Mouse (Mus musculus): ENCODE data around the gene Cx3cr1. TPM values are rescaled to one million over a fixed set of nuclear protein-coding genes. Genes with fewer than 3 reads are reported as not detected.

Cx3cr1 gene
- polyA plus RNA-seq, 1 experiment, result 65.4 TPM

DNA sequence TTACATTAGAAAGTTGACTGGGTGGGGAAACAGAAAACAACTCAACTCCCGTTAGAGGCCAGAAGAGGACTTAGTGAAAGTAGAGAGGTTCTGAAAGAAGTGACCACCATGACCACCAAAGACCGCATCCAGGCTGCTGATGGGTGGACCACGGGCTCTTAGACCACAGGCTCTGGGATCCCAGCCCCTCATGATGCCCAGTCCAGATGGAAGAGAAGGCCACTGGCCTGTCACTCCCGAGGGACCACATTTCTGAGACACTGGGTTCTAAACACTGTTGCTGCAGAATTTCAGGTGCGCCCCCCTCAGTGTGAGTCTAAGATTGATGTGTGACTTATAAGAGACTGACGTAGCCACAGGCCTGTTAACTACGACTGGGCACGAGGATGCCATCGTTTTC lies 180.2 kb downstream of the Cx3cr1 start:
- H3K4me1 ChIP-seq (ENCODE audit: control insufficient read depth, insufficient read depth, low read length), result 0 out of 2 replicates have a peak, but pooled peaks cover 2% of the 10 kb centered on the region
- no peak overlapping the region for H3K4me3 ChIP-seq (ENCODE audit: insufficient read depth, low read length)
- no peak for TF ChIP-seq CTCF (IDR thresholded peaks at IDR 0.05; ENCODE audit: low read depth, low read length)
- no peak for TF ChIP-seq POLR2A (IDR thresholded peaks at IDR 0.05; ENCODE audit: borderline replicate concordance, low read depth, low read length)
- no peak overlapping the region for H3K27ac ChIP-seq (ENCODE audit: insufficient read depth, low read depth, low read length)

GRCm38 (mm10) chr9:119888843-119889246 lies 180.8 kb downstream of the Cx3cr1 start:
- Histone ChIP-seq H3K4me3 (ENCODE audit: insufficient read depth, low read length) (no peak overlapping the region), H3K4me1 (ENCODE audit: control insufficient read depth, insufficient read depth, low read length) (0 out of 2 replicates have a peak, but pooled peaks cover 2% of the 10 kb centered on the region), H3K27ac (ENCODE audit: insufficient read depth, low read depth, low read length) (no peak overlapping the region)
- TF ChIP-seq POLR2A (IDR thresholded peaks at IDR 0.05; ENCODE audit: borderline replicate concordance, low read depth, low read length) (no peak), CTCF (IDR thresholded peaks at IDR 0.05; ENCODE audit: low read depth, low read length) (no peak)

- H3K4me3 ChIP-seq (ENCODE audit: insufficient read depth, low read length), result no peak overlapping the region
- H3K27ac ChIP-seq (ENCODE audit: insufficient read depth, low read depth, low read length), result no peak overlapping the region
- 0 out of 2 replicates have a peak, but pooled peaks cover 2% of the 10 kb centered on the region for H3K4me1 ChIP-seq (ENCODE audit: control insufficient read depth, insufficient read depth, low read length)
- TF ChIP-seq CTCF (IDR thresholded peaks at IDR 0.05; ENCODE audit: low read depth, low read length) (no peak), POLR2A (IDR thresholded peaks at IDR 0.05; ENCODE audit: borderline replicate concordance, low read depth, low read length) (no peak)
Measured at GRCm38 (mm10) chr9:119887144-119887901, 182.4 kb downstream of the Cx3cr1 start.

GRCm38 (mm10) chr9:119854170-119854569 lies 215.5 kb downstream of the Cx3cr1 start:
- Histone ChIP-seq H3K4me3 (ENCODE audit: insufficient read depth, low read length) (no peak overlapping the region), H3K27ac (ENCODE audit: insufficient read depth, low read depth, low read length) (no peak overlapping the region), H3K4me1 (ENCODE audit: control insufficient read depth, insufficient read depth, low read length) (no peaks in the 10 kb centered on the region)
- TF ChIP-seq POLR2A (IDR thresholded peaks at IDR 0.05; ENCODE audit: borderline replicate concordance, low read depth, low read length), result no peak
- TF ChIP-seq CTCF (IDR thresholded peaks at IDR 0.05; ENCODE audit: low read depth, low read length), result no peak

GRCm38 (mm10) chr9:119853071-119853846 lies 216.4 kb downstream of the Cx3cr1 start:
- Histone ChIP-seq H3K27ac (ENCODE audit: insufficient read depth, low read depth, low read length) (no peak overlapping the region), H3K4me3 (ENCODE audit: insufficient read depth, low read length) (no peak overlapping the region), H3K4me1 (ENCODE audit: control insufficient read depth, insufficient read depth, low read length) (no peaks in the 10 kb centered on the region)
- TF ChIP-seq CTCF (IDR thresholded peaks at IDR 0.05; ENCODE audit: low read depth, low read length), result no peak

- no peak for TF ChIP-seq POLR2A (IDR thresholded peaks at IDR 0.05; ENCODE audit: borderline replicate concordance, low read depth, low read length)
- TF ChIP-seq CTCF (IDR thresholded peaks at IDR 0.05; ENCODE audit: low read depth, low read length), result no peak
- Histone ChIP-seq H3K27ac (ENCODE audit: insufficient read depth, low read depth, low read length) (no peak overlapping the region), H3K4me3 (ENCODE audit: insufficient read depth, low read length) (no peak overlapping the region), H3K4me1 (ENCODE audit: control insufficient read depth, insufficient read depth, low read length) (no peaks in the 10 kb centered on the region)
Measured at GRCm38 (mm10) chr9:119852347-119853030, 217.2 kb downstream of the Cx3cr1 start.

Other genes starting within 250 kb of the Cx3cr1 start
- gene Scn11a, start 244.4 kb downstream of the Cx3cr1 start, polyA plus RNA-seq (2012; ENCODE audit: insufficient read depth, insufficient read length, missing spikeins), result not detected in 2 replicates
- gene Wdr48, start 175.0 kb downstream of the Cx3cr1 start, polyA plus RNA-seq (2012; ENCODE audit: insufficient read depth, insufficient read length, missing spikeins), result 49.1 and 55.0 TPM in 2 replicates
- 8.9 and 9.0 TPM in 2 replicates for gene Gorasp1, start 132.3 kb downstream of the Cx3cr1 start, polyA plus RNA-seq (2012; ENCODE audit: insufficient read depth, insufficient read length, missing spikeins)
- gene Ttc21a, start 132.3 kb downstream of the Cx3cr1 start, polyA plus RNA-seq (2012; ENCODE audit: insufficient read depth, insufficient read length, missing spikeins), result 0.20 and 0.27 TPM in 2 replicates
- gene Csrnp1, start 85.2 kb downstream of the Cx3cr1 start, polyA plus RNA-seq (2012; ENCODE audit: insufficient read depth, insufficient read length, missing spikeins), result 3.0 and 4.1 TPM in 2 replicates
- not detected in 2 replicates for gene Xirp1, start 46.3 kb downstream of the Cx3cr1 start, polyA plus RNA-seq (2012; ENCODE audit: insufficient read depth, insufficient read length, missing spikeins)
- gene Ccr8, start 22.2 kb upstream of the Cx3cr1 start, polyA plus RNA-seq (2012; ENCODE audit: insufficient read depth, insufficient read length, missing spikeins), result not detected in 2 replicates
- 18.5 and 18.7 TPM in 2 replicates for gene Slc25a38, start 40.5 kb upstream of the Cx3cr1 start, polyA plus RNA-seq (2012; ENCODE audit: insufficient read depth, insufficient read length, missing spikeins)
- 1,167 and 1,228 TPM in 2 replicates for gene Rpsa, start 57.8 kb upstream of the Cx3cr1 start, polyA plus RNA-seq (2012; ENCODE audit: insufficient read depth, insufficient read length, missing spikeins)
- not detected in 2 replicates for gene Mobp, start 79.8 kb upstream of the Cx3cr1 start, polyA plus RNA-seq (2012; ENCODE audit: insufficient read depth, insufficient read length, missing spikeins)
- gene Myrip, start 231.6 kb upstream of the Cx3cr1 start, polyA plus RNA-seq (2012; ENCODE audit: insufficient read depth, insufficient read length, missing spikeins), result not detected in 2 replicates

Data from bone marrow macrophage, adult 2 months (primary cell).